Mouse (Mus musculus): ENCODE results near the gene Cd209f.
"Not testable (repeated sequence)": the region's sequence is repeated elsewhere in the genome, so short reads cannot be mapped to it uniquely, and the experiment has no call there.

Cd209f gene

DNA sequence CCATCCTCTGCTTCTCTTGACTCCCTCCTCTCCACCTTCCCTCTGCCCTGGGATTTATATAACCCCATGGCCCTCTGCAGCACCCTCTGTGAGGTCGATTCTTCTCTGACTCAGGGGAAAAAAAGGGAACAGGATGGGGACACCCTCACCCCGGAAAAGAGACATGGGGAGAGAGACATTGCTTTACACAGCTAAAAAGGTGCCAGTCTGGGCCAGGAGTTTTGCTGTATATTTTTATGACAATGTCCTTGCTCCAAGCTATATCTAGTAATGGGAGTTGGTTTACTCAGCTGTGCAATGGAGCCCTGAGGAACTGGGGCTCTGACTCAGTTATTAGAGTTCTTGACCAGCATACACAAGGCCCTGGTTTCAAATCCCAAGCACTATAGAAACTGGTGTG, at the start of gene Cd209f:
Gene Cd209f, minus strand, starts transcription at position 101 of the 400 bp plus-strand sequence.
- DNase-seq (ENCODE audit: low spot score in 2 of 2), result not testable (repeated sequence)

DNA sequence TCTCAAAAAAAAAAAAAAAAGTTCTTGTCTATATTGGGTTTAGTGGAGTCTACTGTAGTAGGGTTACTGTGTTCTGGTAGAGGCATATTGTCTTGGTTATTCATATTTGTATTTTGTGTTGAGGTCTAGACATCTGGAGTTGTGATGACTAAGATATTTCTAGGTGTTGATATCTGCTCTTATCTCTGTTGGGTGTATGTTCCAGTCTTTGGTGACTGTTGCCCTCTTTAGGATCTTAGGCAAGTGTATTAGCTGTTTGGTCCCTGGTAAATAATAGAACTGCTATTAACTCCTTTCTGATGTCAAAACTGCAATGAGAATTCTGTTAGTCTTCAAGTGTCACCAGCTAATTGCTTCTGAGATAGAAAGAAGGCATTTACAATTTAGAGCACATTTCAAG, 49.2 kb upstream of the Cd209f start:
- DNase-seq (ENCODE audit: low spot score in 2 of 2), result no peak

DNA sequence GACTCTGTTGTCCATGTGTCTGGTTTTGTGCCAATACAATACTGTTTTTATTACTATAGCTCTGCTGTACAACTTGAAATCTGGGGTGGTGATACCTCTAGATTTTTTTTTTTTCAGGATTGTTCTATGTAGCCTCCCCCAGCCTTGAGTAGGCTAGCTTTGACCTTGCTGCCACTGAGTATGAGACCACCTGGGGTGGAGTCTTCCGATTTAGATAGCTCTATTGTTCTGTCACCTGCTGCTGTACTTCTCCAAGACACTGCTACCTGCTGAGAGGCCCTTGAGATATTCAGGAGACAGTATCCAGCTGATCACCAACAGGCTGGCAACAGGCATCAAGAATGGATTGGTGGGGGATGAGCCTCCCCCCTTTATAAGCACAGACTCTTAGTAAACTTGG, 41.6 kb upstream of the Cd209f start:
- no peak for DNase-seq (ENCODE audit: low spot score in 2 of 2)

DNA sequence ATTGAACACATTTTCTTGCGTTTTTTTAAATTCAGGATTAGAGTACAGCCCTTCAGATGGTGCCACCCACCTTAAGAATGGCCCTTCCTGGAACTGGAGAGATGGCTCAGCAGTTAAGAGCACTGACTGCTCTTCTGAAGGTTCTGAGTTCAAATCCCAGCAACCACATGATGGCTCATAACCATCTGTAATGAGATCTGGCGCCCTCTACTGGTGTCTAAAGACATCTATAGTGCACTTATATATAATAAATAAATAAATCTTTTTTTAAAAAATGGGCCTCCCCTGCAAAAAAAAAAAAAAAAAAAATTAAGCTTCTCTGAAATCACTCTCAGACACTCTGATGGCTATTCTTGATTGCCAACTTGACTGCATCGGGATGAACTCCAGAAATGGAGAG, 36.1 kb upstream of the Cd209f start:
- DNase-seq (ENCODE audit: low spot score in 2 of 2), result no peak

DNA sequence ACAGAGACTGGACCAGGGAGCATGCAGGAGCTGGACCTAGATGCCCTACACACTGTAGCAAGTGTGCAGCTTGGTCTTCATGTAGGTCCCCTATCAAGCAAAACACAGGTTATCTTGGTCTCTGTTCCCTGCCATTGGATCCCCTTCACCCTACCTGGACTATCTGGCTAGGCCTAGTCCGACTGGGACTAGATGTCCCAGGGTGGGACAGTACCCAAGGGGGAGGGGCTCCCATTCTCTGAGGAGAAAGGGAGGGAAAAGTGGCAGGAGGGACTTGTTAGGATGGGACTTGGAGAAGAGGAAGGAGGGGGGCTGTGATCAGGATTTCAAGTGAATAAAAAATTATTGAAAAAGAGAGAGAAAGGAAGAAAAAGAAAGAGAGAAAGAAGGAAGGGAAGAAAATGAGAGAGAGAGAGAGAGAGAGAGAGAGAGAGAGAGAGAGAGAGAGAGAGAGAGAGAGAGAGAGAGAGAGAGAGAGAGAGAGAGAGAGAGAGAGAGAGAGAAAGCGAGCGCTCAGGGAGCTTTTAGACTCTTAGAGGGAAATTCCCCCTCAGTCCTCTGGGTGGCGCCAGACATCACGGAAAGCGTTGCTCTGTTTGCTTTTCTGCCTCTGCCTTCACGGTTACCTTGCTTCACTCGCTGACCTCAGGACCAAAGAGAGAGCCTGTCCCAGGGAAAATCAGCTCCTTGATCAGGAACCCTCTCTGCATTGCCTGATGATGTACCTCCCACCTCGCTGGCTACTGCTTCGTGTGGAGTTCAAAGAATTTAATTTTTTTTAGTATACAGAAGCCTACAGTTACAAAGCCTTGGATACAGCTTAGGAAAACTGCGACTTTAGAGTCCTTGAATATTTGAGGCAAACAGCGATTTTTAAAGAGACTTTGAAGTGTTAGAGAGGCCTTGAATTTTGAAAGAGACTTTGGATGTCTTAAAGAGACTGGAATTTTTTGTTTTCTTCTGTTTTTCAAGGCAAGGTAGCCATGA, 34.3 kb upstream of the Cd209f start:
- DNase-seq (ENCODE audit: low spot score in 2 of 2), result peak; percentile 72 to 83

DNA sequence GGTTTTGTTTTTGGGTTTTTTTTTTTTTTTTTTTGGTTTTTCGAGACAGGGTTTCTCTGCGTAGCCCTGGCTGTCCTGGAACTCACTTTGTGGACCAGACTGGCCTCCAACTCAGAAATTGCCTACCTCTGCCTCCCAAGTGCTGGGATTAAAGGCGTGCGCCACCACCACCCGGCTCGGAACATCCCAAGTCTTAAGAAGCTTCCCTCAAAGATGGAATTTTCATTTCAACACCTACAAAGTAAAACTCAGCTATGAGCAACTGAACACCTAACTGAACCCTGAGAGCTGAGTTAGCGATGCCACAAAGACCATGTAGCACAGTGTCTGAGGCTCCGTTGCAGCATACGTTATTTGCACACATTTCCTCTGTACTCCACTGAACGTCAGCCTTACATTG, 28.2 kb upstream of the Cd209f start, which contains the start of gene Cd209g:
Gene Cd209g, plus strand, starts transcription at position 301 of the 400 bp plus-strand sequence.
- DNase-seq (ENCODE audit: low spot score in 2 of 2), result no peak

DNA sequence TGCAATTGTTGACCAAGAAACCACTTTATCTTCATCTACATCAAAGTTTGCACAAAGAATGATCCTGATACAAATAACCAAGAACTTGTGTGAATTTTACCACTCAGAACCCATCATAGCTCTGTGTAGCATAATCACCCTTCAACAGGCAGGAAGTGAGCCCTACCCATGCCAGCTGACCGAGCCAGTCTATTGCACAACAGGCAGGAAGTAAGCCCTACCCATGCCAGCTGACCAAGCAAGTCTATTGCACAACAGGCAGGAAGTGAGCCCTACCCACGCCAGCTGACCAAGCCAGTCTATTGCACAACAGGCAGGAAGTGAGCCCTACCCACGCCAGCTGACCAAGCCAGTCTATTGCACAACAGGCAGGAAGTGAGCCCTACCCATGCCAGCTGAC, 17.1 kb downstream of the Cd209f start:
- not testable (repeated sequence) for DNase-seq (ENCODE audit: low spot score in 2 of 2)

DNA sequence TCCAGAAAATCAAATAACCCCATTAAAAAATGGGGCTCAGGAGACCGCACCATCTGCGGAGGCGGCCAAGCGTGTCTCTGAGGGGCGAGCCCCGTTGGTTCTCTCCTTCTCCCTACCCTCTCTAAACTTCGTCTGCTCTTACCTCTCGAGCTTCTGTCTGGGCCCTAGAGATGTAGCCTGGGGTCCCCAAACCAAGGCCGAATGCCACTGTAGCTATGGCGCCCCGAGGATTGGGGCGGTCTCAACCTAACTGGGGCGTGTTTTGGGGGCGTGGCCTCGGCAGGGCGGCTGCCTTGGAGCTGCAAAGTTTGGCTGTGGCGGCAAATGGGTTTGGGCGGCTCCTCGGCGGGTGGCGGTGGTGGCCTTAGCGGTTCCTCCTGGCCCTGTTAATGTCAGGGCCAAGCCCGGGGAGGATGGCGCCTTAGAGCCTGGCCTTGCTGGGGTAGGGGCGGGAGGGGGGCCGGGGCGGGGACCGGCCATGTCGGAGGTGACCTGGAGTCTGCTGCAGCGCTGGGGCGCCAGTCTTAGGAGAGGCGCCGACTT, 18.4 kb downstream of the Cd209f start:
- not testable (repeated sequence) for DNase-seq (ENCODE audit: low spot score in 2 of 2)
